In the genomic region with DNA sequence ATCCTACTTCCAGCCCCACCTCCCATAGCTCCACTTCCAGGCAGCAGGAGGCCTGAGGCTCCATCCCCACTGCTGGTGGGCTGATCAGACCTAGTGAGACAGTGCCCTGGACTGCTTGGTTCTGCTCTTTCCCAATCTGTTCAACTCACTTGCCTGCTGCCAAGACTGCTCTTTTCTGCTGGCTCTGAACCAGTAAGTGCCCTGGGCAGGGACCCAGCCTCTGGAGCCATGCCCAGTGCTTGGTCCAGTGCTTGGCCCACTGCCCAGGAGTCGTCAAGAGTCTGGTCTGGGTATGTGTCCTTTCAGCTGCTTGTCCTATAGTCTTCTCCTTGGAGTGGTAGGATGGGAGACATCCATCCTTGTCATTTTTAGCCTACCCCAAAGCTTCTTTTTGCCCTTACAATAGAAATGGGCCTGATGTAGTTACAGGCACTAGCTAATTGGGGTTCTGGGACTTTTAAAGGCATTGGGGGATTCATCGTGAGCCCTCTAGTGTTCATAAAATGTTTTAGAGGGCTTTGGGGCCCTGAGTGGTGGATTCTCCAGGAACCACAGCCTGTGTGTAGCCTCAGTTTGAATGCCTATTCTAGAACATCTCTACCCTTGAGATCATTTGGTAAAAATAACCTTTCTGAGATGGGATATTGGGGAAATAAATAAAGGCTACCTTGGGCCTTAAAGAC, we compare ENCODE assay signal across 8 mouse cellular contexts.
DNase-seq lines count a peak whose midpoint lies in the region; ATAC-seq and TF ChIP-seq lines count a peak whose summit lies in the region.

No protein-coding gene starts in this region.

- H3K4me2 ChIP-seq in hindbrain, embryonic 11.5 days (replicated peaks; ENCODE audit: low read depth, low read length) = no peak overlapping the region
- H3K4me2 ChIP-seq in embryonic facial prominence, embryonic 13.5 days = no peak overlapping the region
- H3K4me2 ChIP-seq in kidney, postnatal 0 days (ENCODE audit: low read length) = no peak overlapping the region
- H3K4me2 ChIP-seq in limb, embryonic 13.5 days (replicated peaks) = 0 out of 2 replicates have a peak overlapping the region, but pooled peaks have one; percentile 3

- peak; percentile 30; the same call in 1 of the 2 replicates for TF ChIP-seq CTCF in kidney, postnatal 0 days (IDR thresholded peaks at IDR 0.05; ENCODE audit: low read depth)

- WGBS in hindbrain, embryonic 10.5 days = 82% methylated on average over 2 of the region's 2 CpGs
- 78% methylated on average over 2 of the region's 2 CpGs for WGBS in hindbrain, embryonic 11.5 days
- WGBS in embryonic facial prominence, embryonic 13.5 days = 58% methylated on average over 2 of the region's 2 CpGs
- 64% methylated on average over 2 of the region's 2 CpGs for WGBS in kidney, postnatal 0 days
- WGBS in limb, embryonic 13.5 days = 38% methylated on average over 2 of the region's 2 CpGs

- H3K36me3 ChIP-seq in hindbrain, embryonic 10.5 days = no peaks in the 10 kb centered on the region
- H3K36me3 ChIP-seq in hindbrain, embryonic 11.5 days (ENCODE audit: control insufficient read depth, insufficient read depth, low read length) = no peaks in the 10 kb centered on the region
- no peaks in the 10 kb centered on the region for H3K36me3 ChIP-seq in embryonic facial prominence, embryonic 13.5 days
- no peaks in the 10 kb centered on the region for H3K36me3 ChIP-seq in kidney, postnatal 0 days (ENCODE audit: insufficient read depth, low read length)
- H3K36me3 ChIP-seq in limb, embryonic 13.5 days = no peaks in the 10 kb centered on the region

- peak overlapping the region; percentile 62; the same call in 1 of the 2 replicates for H3K27ac ChIP-seq in hindbrain, embryonic 10.5 days
- H3K27ac ChIP-seq in hindbrain, embryonic 11.5 days (ENCODE audit: low read depth, low read length) = no peak overlapping the region
- peak overlapping the region; percentile 28; the same call in 1 of the 2 replicates for H3K27ac ChIP-seq in embryonic facial prominence, embryonic 13.5 days
- H3K27ac ChIP-seq in kidney, postnatal 0 days = no peak overlapping the region
- peak overlapping the region; percentile 61 for H3K27ac ChIP-seq in limb, embryonic 13.5 days

- H3K9ac ChIP-seq in hindbrain, embryonic 11.5 days (ENCODE audit: low read depth, low read length) = no peak overlapping the region
- no peak overlapping the region for H3K9ac ChIP-seq in embryonic facial prominence, embryonic 13.5 days
- no peak overlapping the region for H3K9ac ChIP-seq in kidney, postnatal 0 days (ENCODE audit: low read depth, low read length)
- no peak overlapping the region for H3K9ac ChIP-seq in limb, embryonic 13.5 days

- H3K4me3 ChIP-seq in hindbrain, embryonic 10.5 days = no peak overlapping the region
- no peak overlapping the region for H3K4me3 ChIP-seq in hindbrain, embryonic 11.5 days (ENCODE audit: low read depth, low read length)
- no peak overlapping the region for H3K4me3 ChIP-seq in embryonic facial prominence, embryonic 13.5 days
- H3K4me3 ChIP-seq in kidney, postnatal 0 days (replicated peaks; ENCODE audit: low read depth, low read length) = no peak overlapping the region
- H3K4me3 ChIP-seq in limb, embryonic 13.5 days = no peak overlapping the region

- no peak for ATAC-seq in hindbrain, embryonic 11.5 days (ENCODE audit: low FRiP score)
- ATAC-seq in embryonic facial prominence, embryonic 13.5 days (ENCODE audit: insufficient number of reproducible peaks, insufficient read depth, low FRiP score, low TSS enrichment, low read depth) = peak; percentile 57; the same call in 1 of the 2 replicates
- peak; percentile 57; the same call in 1 of the 2 replicates for ATAC-seq in kidney, postnatal 0 days (replicated peaks; ENCODE audit: low FRiP score, low read depth)
- ATAC-seq in limb, embryonic 13.5 days (ENCODE audit: low FRiP score, low read depth) = peak; percentile 57
- no peak for ATAC-seq in CD4-positive, CD25-positive, alpha-beta regulatory T cell, adult 4 months

- peaks cover 24% of the 10 kb centered on the region for H3K4me1 ChIP-seq in hindbrain, embryonic 10.5 days (replicated peaks)
- H3K4me1 ChIP-seq in hindbrain, embryonic 11.5 days (replicated peaks; ENCODE audit: control insufficient read depth, insufficient read depth, low read length) = no peaks in the 10 kb centered on the region
- H3K4me1 ChIP-seq in embryonic facial prominence, embryonic 13.5 days = peaks cover 30% of the 10 kb centered on the region
- H3K4me1 ChIP-seq in kidney, postnatal 0 days (replicated peaks; ENCODE audit: insufficient read depth, low read length) = peaks cover 7% of the 10 kb centered on the region; the same call in 1 of the 2 replicates
- peaks cover 48% of the 10 kb centered on the region for H3K4me1 ChIP-seq in limb, embryonic 13.5 days

- DNase-seq in hindbrain, embryonic 10.5 days (ENCODE audit: low spot score) = no peak
- no peak for DNase-seq in hindbrain, embryonic 11.5 days (ENCODE audit: low spot score)
- peak; percentile 73 to 88 for DNase-seq in heart, adult 9 months (ENCODE audit: low spot score in 2 of 2)
- no peak for DNase-seq in kidney, postnatal 0 days (ENCODE audit: low spot score)
- DNase-seq in ovary, postnatal 14 days (ENCODE audit: low spot score) = peak; percentile 90

- no peaks in the 10 kb centered on the region for H3K27me3 ChIP-seq in hindbrain, embryonic 10.5 days (ENCODE audit: insufficient read depth, poor library complexity, severe bottlenecking)
- H3K27me3 ChIP-seq in hindbrain, embryonic 11.5 days (ENCODE audit: control insufficient read depth, insufficient read depth, low read length) = no peaks in the 10 kb centered on the region
- H3K27me3 ChIP-seq in embryonic facial prominence, embryonic 13.5 days = no peaks in the 10 kb centered on the region
- H3K27me3 ChIP-seq in kidney, postnatal 0 days (ENCODE audit: insufficient read depth, low read length) = no peaks in the 10 kb centered on the region
- H3K27me3 ChIP-seq in limb, embryonic 13.5 days = no peaks in the 10 kb centered on the region

- no peaks in the 10 kb centered on the region for H3K9me3 ChIP-seq in hindbrain, embryonic 10.5 days
- no peaks in the 10 kb centered on the region for H3K9me3 ChIP-seq in hindbrain, embryonic 11.5 days (ENCODE audit: control insufficient read depth, low read length)
- no peaks in the 10 kb centered on the region for H3K9me3 ChIP-seq in embryonic facial prominence, embryonic 13.5 days
- no peaks in the 10 kb centered on the region for H3K9me3 ChIP-seq in kidney, postnatal 0 days (replicated peaks; ENCODE audit: low read length)
- no peaks in the 10 kb centered on the region for H3K9me3 ChIP-seq in limb, embryonic 13.5 days

Comparison
In these comparisons a context has a peak if more than half of its experiments do, and no peak if none do; other contexts are left out.
1. H3K27ac ChIP-seq: peak in hindbrain, embryonic 10.5 days (single experiment), embryonic facial prominence, embryonic 13.5 days (single experiment) and limb, embryonic 13.5 days (single experiment); none in hindbrain, embryonic 11.5 days (single experiment) and kidney, postnatal 0 days (single experiment).
2. DNase-seq: peak in heart, adult 9 months (2 of 2) and ovary, postnatal 14 days (single experiment); none in hindbrain, embryonic 10.5 days (single experiment), hindbrain, embryonic 11.5 days (single experiment) and kidney, postnatal 0 days (single experiment).
3. ATAC-seq: peak in embryonic facial prominence, embryonic 13.5 days (single experiment), kidney, postnatal 0 days (single experiment) and limb, embryonic 13.5 days (single experiment); none in hindbrain, embryonic 11.5 days (single experiment) and CD4-positive, CD25-positive, alpha-beta regulatory T cell, adult 4 months (single experiment).